Mouse (Mus musculus): Measurements from ENCODE around the gene Ptpn22. TPM values are rescaled to one million over a fixed set of nuclear protein-coding genes. Genes with fewer than 3 reads are reported as not detected.

Gene Ptpn22
- polyA plus RNA-seq, 1 experiment: 6.3 TPM

- no peak for TF ChIP-seq CTCF (IDR thresholded peaks at IDR 0.05; ENCODE audit: extremely low read depth, insufficient read length, insufficient replicate concordance, low read depth, low read length)
- no peak for TF ChIP-seq POLR2A (IDR thresholded peaks at IDR 0.05; ENCODE audit: low read depth, low read length)
- H3K4me1 ChIP-seq (ENCODE audit: control insufficient read depth, insufficient read depth, insufficient read length, low read length): peaks cover 2% of the 10 kb centered on the region; the same call in 1 of the 2 replicates
- H3K27ac ChIP-seq (ENCODE audit: insufficient read depth, low read depth, low read length): peak overlapping the region; percentile 36
- no peaks in the 10 kb centered on the region for H3K27me3 ChIP-seq (ENCODE audit: control insufficient read depth, insufficient read depth, low read length)
- no peak overlapping the region for H3K4me3 ChIP-seq (ENCODE audit: low read depth, low read length)
- H3K36me3 ChIP-seq (ENCODE audit: control insufficient read depth, insufficient read depth, low read length): peaks cover 4% of the 10 kb centered on the region; the same call in 1 of the 2 replicates
- 49% methylated on average over 9 of the region's 9 CpGs for WGBS
Observed at GRCm38 (mm10) chr3:103850644-103851363, 8.8 kb upstream of the Ptpn22 start.

- Histone ChIP-seq H3K4me3 (ENCODE audit: low read depth, low read length) (no peak overlapping the region), H3K4me1 (ENCODE audit: control insufficient read depth, insufficient read depth, insufficient read length, low read length) (peaks cover 2% of the 10 kb centered on the region; the same call in 1 of the 2 replicates), H3K27ac (ENCODE audit: insufficient read depth, low read depth, low read length) (no peak overlapping the region), H3K27me3 (ENCODE audit: control insufficient read depth, insufficient read depth, low read length) (no peaks in the 10 kb centered on the region), H3K36me3 (ENCODE audit: control insufficient read depth, insufficient read depth, low read length) (peaks cover 3% of the 10 kb centered on the region; the same call in 1 of the 2 replicates)
- no peak for TF ChIP-seq POLR2A (IDR thresholded peaks at IDR 0.05; ENCODE audit: low read depth, low read length)
- no peak for TF ChIP-seq CTCF (IDR thresholded peaks at IDR 0.05; ENCODE audit: extremely low read depth, insufficient read length, insufficient replicate concordance, low read depth, low read length)
- 90% methylated on average over 6 of the region's 6 CpGs for WGBS
Observed at GRCm38 (mm10) chr3:103851481-103851880, 8.1 kb upstream of the Ptpn22 start.

GRCm38 (mm10) chr3:103851882-103852281 is 7.7 kb upstream of the Ptpn22 start:
- no peak overlapping the region for H3K4me3 ChIP-seq (ENCODE audit: low read depth, low read length)
- no peak overlapping the region for H3K27ac ChIP-seq (ENCODE audit: insufficient read depth, low read depth, low read length)
- H3K27me3 ChIP-seq (ENCODE audit: control insufficient read depth, insufficient read depth, low read length): no peaks in the 10 kb centered on the region
- H3K4me1 ChIP-seq (ENCODE audit: control insufficient read depth, insufficient read depth, insufficient read length, low read length): peaks cover 2% of the 10 kb centered on the region; the same call in 1 of the 2 replicates
- TF ChIP-seq CTCF (IDR thresholded peaks at IDR 0.05; ENCODE audit: extremely low read depth, insufficient read length, insufficient replicate concordance, low read depth, low read length): no peak
- no peak for TF ChIP-seq POLR2A (IDR thresholded peaks at IDR 0.05; ENCODE audit: low read depth, low read length)
- H3K36me3 ChIP-seq (ENCODE audit: control insufficient read depth, insufficient read depth, low read length): 0 out of 2 replicates have a peak, but pooled peaks cover 2% of the 10 kb centered on the region
- 83% methylated on average over 8 of the region's 8 CpGs for WGBS

GRCm38 (mm10) chr3:103852565-103853299 is 6.9 kb upstream of the Ptpn22 start:
- no peak for TF ChIP-seq POLR2A (IDR thresholded peaks at IDR 0.05; ENCODE audit: low read depth, low read length)
- TF ChIP-seq CTCF (IDR thresholded peaks at IDR 0.05; ENCODE audit: extremely low read depth, insufficient read length, insufficient replicate concordance, low read depth, low read length): peak; percentile 35; the same call in 1 of the 2 replicates
- Histone ChIP-seq H3K4me3 (ENCODE audit: low read depth, low read length) (no peak overlapping the region), H3K4me1 (ENCODE audit: control insufficient read depth, insufficient read depth, insufficient read length, low read length) (peaks cover 2% of the 10 kb centered on the region; the same call in 1 of the 2 replicates), H3K36me3 (ENCODE audit: control insufficient read depth, insufficient read depth, low read length) (0 out of 2 replicates have a peak, but pooled peaks cover 2% of the 10 kb centered on the region), H3K27ac (ENCODE audit: insufficient read depth, low read depth, low read length) (0 out of 2 replicates have a peak overlapping the region, but pooled peaks have one; percentile 30), H3K27me3 (ENCODE audit: control insufficient read depth, insufficient read depth, low read length) (no peaks in the 10 kb centered on the region)
- 59% methylated on average over 3 of the region's 3 CpGs for WGBS

GRCm38 (mm10) chr3:103853804-103854203 is 5.8 kb upstream of the Ptpn22 start:
- Histone ChIP-seq H3K27me3 (ENCODE audit: control insufficient read depth, insufficient read depth, low read length) (no peaks in the 10 kb centered on the region), H3K4me3 (ENCODE audit: low read depth, low read length) (no peak overlapping the region), H3K36me3 (ENCODE audit: control insufficient read depth, insufficient read depth, low read length) (0 out of 2 replicates have a peak, but pooled peaks cover 2% of the 10 kb centered on the region), H3K27ac (ENCODE audit: insufficient read depth, low read depth, low read length) (no peak overlapping the region), H3K4me1 (ENCODE audit: control insufficient read depth, insufficient read depth, insufficient read length, low read length) (peaks cover 3% of the 10 kb centered on the region; the same call in 1 of the 2 replicates)
- WGBS: 79% methylated on average over 8 of the region's 8 CpGs
- TF ChIP-seq POLR2A (IDR thresholded peaks at IDR 0.05; ENCODE audit: low read depth, low read length) (no peak), CTCF (IDR thresholded peaks at IDR 0.05; ENCODE audit: extremely low read depth, insufficient read length, insufficient replicate concordance, low read depth, low read length) (no peak)

- Histone ChIP-seq H3K36me3 (ENCODE audit: control insufficient read depth, insufficient read depth, low read length) (0 out of 2 replicates have a peak, but pooled peaks cover 2% of the 10 kb centered on the region), H3K27ac (ENCODE audit: insufficient read depth, low read depth, low read length) (peak overlapping the region; percentile 77), H3K27me3 (ENCODE audit: control insufficient read depth, insufficient read depth, low read length) (no peaks in the 10 kb centered on the region), H3K4me3 (ENCODE audit: low read depth, low read length) (no peak overlapping the region), H3K4me1 (ENCODE audit: control insufficient read depth, insufficient read depth, insufficient read length, low read length) (peaks cover 2% of the 10 kb centered on the region; the same call in 1 of the 2 replicates)
- TF ChIP-seq CTCF (IDR thresholded peaks at IDR 0.05; ENCODE audit: extremely low read depth, insufficient read length, insufficient replicate concordance, low read depth, low read length): no peak
- no peak for TF ChIP-seq POLR2A (IDR thresholded peaks at IDR 0.05; ENCODE audit: low read depth, low read length)
- 76% methylated on average over 7 of the region's 7 CpGs for WGBS
Observed at GRCm38 (mm10) chr3:103857036-103857805, 2.4 kb upstream of the Ptpn22 start.
